Mouse (Mus musculus) kidney, embryonic 15.5 days (tissue): ENCODE results near the gene H60b. TPM values are rescaled to one million over a fixed set of nuclear protein-coding genes. Genes with fewer than 3 reads are reported as not detected.
A peak's percentile ranks its signal among the peaks of the same experiment; 100 is the strongest.
"Not testable (repeated sequence)": the region's sequence is repeated elsewhere in the genome, so short reads cannot be mapped to it uniquely, and the experiment has no call there.

Experiments
- ATAC-seq: fragments of 200-750 bp; cut with Nextera tagmentation; replicated peaks from 2 replicates; pipeline ENCODE4 v1.8.0; 2017; ENCODE audit warnings: moderate TSS enrichment; ENCODE audit not compliant: low FRiP score
- H3K27ac ChIP-seq: fragments of 300-500 bp; sonication (generic); 2 replicates; pipeline ENCODE4 v1.5.1; 2015; ENCODE audit warnings: mild to moderate bottlenecking, inconsistent platforms
- H3K27me3 ChIP-seq: fragments of 300-500 bp; sonication (generic); 2 replicates; pipeline ENCODE4 v1.6.1; 2015; ENCODE audit warnings: inconsistent platforms
- H3K36me3 ChIP-seq: fragments of 300-500 bp; sonication (generic); 2 replicates; pipeline ENCODE4 v1.6.1; 2015; ENCODE audit warnings: inconsistent platforms
- H3K4me1 ChIP-seq: fragments of 300-500 bp; sonication (generic); 2 replicates; pipeline ENCODE4 v1.6.1; 2015; ENCODE audit warnings: inconsistent platforms
- H3K4me2 ChIP-seq: fragments of 300-500 bp; sonication (generic); 2 replicates; pipeline ENCODE4 v1.6.1; 2015; ENCODE audit warnings: moderate library complexity, mild to moderate bottlenecking, inconsistent platforms
- H3K4me3 ChIP-seq: fragments of 300-500 bp; sonication (generic); replicated peaks from 2 replicates; pipeline ENCODE4 v1.5.1; 2015; ENCODE audit warnings: mild to moderate bottlenecking, inconsistent platforms
- H3K9ac ChIP-seq: fragments of 300-500 bp; sonication (generic); 2 replicates; pipeline ENCODE4 v1.6.1; 2015; ENCODE audit warnings: mild to moderate bottlenecking, inconsistent platforms
- H3K9me3 ChIP-seq: fragments of 300-500 bp; sonication (generic); replicated peaks from 2 replicates; pipeline ENCODE4 v1.6.1; 2016; ENCODE audit warnings: inconsistent platforms
- WGBS: fragments of 180-500 bp; shearing (Covaris S2); methylation state at CpG from one replicate; pipeline ENCODE4 v1.1.7; 2015; ENCODE audit warnings: mixed read lengths; 5-methylcytosine and 5-hydroxymethylcytosine counted together
- polyA plus RNA-seq: library from polyadenylated mRNA; unstranded; fragments of >200 nt; fragmentation: Nextera tagmentation; extraction: Ambion mirVana; gene quantifications from 2 replicates; pipeline ENCODE4 v1.2.1, GENCODE M21; 2015

The H60b gene
- polyA plus RNA-seq, 1 experiment from 2014 or later, result 1.2 TPM

GRCm38 (mm10) chr10:22153147-22153690 is 5.2 kb upstream of the H60b start:
- 7% methylated on average over 7 of the region's 7 CpGs for WGBS
- Histone ChIP-seq H3K27me3 (peaks cover 82% of the 10 kb centered on the region), H3K4me1 (peaks cover 35% of the 10 kb centered on the region)
- not testable (repeated sequence) for H3K9ac ChIP-seq, H3K36me3 ChIP-seq, H3K4me3 ChIP-seq, ATAC-seq, H3K9me3 ChIP-seq, H3K4me2 ChIP-seq, H3K27ac ChIP-seq

- WGBS, result 0% methylated on average over 38 of the region's 38 CpGs
- H3K9me3 ChIP-seq, H3K9ac ChIP-seq, ATAC-seq, H3K36me3 ChIP-seq, H3K27ac ChIP-seq: not testable (repeated sequence)
- Histone ChIP-seq H3K4me1 (peaks cover 43% of the 10 kb centered on the region), H3K4me3 (peak overlapping the region; percentile 41), H3K27me3 (peaks cover 91% of the 10 kb centered on the region), H3K4me2 (peak overlapping the region; percentile 67)
Measured at GRCm38 (mm10) chr10:22154127-22154526, 4.3 kb upstream of the H60b start.

DNA sequence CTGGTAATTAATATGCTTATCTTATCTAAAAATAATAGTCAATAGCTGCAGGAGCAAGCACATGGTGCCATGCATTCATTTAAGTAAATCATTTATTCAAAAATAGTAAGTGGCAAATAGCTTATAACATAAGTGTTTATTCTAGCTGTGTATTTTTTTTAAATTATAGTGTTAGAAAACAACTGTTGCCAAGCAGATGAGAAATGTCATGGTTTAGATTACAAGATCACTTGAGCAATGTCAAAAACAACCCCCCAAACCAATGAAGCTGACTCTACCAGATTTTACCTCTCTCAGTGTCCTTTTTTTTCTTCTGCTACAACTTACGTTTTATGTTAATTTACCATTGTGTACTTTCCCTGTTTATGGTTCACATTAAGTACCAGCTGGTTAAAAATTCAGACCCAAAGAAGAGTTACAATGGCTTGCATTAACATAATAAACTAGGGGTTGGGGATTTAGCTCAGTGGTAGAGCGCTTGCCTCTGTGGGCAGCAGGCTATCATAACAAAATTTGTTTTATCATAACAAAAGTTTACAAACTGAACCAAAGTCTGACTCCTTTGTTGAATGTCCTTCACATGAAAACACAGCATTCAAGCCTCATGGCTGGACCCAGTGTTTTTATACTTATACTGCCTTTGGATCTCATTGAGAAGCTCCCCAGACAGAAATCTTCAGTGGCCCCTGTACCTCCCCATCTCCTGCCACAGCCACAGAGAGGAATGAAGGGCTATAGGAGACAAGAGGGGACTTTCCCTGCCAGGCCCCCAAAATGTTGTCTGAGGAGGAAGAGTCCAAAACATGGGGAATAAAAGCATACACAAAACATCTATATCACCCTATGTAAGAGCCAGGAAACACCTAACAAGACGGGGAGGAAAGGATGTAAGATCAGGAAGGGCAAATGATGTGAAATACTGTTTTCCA is 3.3 kb upstream of the H60b start:
- Histone ChIP-seq H3K9me3 (no peaks in the 10 kb centered on the region), H3K4me2 (no peak overlapping the region), H3K27me3 (peaks cover 92% of the 10 kb centered on the region), H3K9ac (no peak overlapping the region), H3K4me1 (peaks cover 40% of the 10 kb centered on the region), H3K4me3 (no peak overlapping the region), H3K36me3 (no peaks in the 10 kb centered on the region), H3K27ac (no peak overlapping the region)
- WGBS, result 12% methylated on average over 3 of the region's 3 CpGs
- no peak for ATAC-seq

DNA sequence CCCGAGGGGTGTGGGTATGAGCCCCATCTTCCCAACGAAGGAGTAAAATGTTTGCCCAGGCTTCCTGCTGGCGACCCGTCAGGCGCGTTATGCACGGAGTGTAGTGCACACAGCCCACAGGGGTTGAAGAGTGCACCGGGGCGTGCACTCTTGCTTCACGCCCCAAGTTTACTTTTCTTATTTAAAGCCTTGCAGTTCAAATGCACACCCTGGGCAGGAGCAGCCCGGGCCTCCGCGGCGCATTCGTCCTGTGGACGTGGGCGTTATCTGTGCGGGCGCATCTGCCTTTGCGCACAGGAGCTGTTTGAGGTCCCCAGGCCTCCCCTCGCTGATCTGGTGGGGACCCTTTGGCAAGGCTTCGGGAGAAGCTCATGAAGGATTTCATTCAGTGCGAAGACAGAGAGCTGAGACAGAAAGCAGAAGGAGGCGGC is 760 bp downstream of the H60b start:
- peak overlapping the region; percentile 48 for H3K4me3 ChIP-seq
- H3K36me3 ChIP-seq, result no peaks in the 10 kb centered on the region
- no peak overlapping the region for H3K27ac ChIP-seq
- ATAC-seq, result peak; percentile 42; the same call in 1 of the 2 replicates
- H3K4me1 ChIP-seq, result peaks cover 22% of the 10 kb centered on the region
- H3K9ac ChIP-seq, result no peak overlapping the region
- H3K27me3 ChIP-seq, result peaks cover 80% of the 10 kb centered on the region
- H3K4me2 ChIP-seq, result peak overlapping the region; percentile 75
- no peaks in the 10 kb centered on the region for H3K9me3 ChIP-seq
- WGBS, result under 1% methylated on average over 24 of the region's 24 CpGs

- Histone ChIP-seq H3K4me1 (peaks cover 20% of the 10 kb centered on the region), H3K36me3 (no peaks in the 10 kb centered on the region), H3K4me3 (peak overlapping the region; percentile 48; the same call in 1 of the 2 replicates), H3K9me3 (no peaks in the 10 kb centered on the region), H3K27ac (no peak overlapping the region), H3K27me3 (peaks cover 75% of the 10 kb centered on the region), H3K4me2 (peak overlapping the region; percentile 75), H3K9ac (no peak overlapping the region)
- ATAC-seq, result no peak
- WGBS, result 2% methylated on average over 23 of the region's 23 CpGs
Measured at GRCm38 (mm10) chr10:22159581-22160140, 1.3 kb downstream of the H60b start.

GRCm38 (mm10) chr10:22163279-22163678 is 4.9 kb downstream of the H60b start:
- not testable (repeated sequence) for ATAC-seq, H3K9ac ChIP-seq, H3K36me3 ChIP-seq, H3K27ac ChIP-seq, H3K9me3 ChIP-seq
- peaks cover 41% of the 10 kb centered on the region for H3K27me3 ChIP-seq
- peak overlapping the region; percentile 50 for H3K4me2 ChIP-seq
- 5% methylated on average over 9 of the region's 9 CpGs for WGBS
- H3K4me1 ChIP-seq, result peaks cover 13% of the 10 kb centered on the region
- H3K4me3 ChIP-seq, result peak overlapping the region; percentile 16; the same call in 1 of the 2 replicates

DNA sequence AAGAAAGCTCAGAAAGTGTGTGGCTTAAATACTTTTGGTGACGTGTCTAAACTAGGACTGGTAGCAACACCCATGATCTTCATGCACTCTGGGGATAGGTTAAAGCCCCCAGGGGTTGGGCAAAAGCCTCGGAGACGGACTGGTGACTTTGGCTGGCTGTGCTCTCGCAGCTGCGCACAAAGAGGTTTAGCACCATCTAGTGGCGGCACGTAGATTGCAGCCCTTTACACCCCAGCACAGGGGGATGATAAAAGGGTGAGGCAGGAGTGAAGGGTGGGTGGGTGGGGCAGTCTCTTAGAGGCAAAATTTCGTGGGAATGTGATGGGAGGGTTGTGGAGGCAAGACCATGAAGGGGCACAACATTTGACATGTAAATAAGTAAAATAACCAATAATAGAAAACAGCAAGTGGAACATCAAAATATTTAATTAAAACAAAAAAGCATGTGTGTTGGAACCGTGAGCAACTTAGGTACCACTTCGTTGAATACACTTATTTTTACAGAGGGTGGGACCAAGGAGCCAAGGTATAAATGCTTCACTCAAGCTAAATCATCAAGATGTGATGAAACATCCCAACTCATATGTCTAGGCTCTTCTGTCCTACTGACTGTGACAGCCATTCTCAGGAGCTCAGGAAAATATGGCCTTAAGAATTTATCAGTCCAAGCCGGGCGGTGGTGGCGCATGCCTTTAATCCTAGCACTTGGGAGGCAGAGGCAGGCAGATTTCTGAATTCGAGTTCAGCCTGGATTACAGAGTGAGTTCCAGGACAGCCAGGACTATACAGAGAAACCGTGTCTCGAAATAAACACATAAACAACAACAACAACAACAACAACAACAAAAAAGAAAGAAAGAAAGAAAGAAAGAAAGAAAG is 5.6 kb downstream of the H60b start:
- Histone ChIP-seq H3K27me3 (peaks cover 34% of the 10 kb centered on the region), H3K4me3 (peak overlapping the region; percentile 16; the same call in 1 of the 2 replicates), H3K4me2 (peak overlapping the region; percentile 50)
- H3K9me3 ChIP-seq, H3K36me3 ChIP-seq, H3K4me1 ChIP-seq, H3K27ac ChIP-seq, ATAC-seq, H3K9ac ChIP-seq: not testable (repeated sequence)
- WGBS, result 38% methylated on average over 15 of the region's 16 CpGs

GRCm38 (mm10) chr10:22165328-22166003 is 7.1 kb downstream of the H60b start:
- H3K4me2 ChIP-seq, H3K4me1 ChIP-seq, H3K9ac ChIP-seq, H3K9me3 ChIP-seq, ATAC-seq, H3K4me3 ChIP-seq, H3K36me3 ChIP-seq, H3K27ac ChIP-seq: not testable (repeated sequence)
- H3K27me3 ChIP-seq, result peaks cover 23% of the 10 kb centered on the region
- WGBS, result 41% methylated on average over 5 of the region's 5 CpGs

GRCm38 (mm10) chr10:22166025-22166424 is 7.6 kb downstream of the H60b start:
- not testable (repeated sequence) for ATAC-seq, H3K27ac ChIP-seq, H3K36me3 ChIP-seq, H3K9ac ChIP-seq, H3K4me2 ChIP-seq, H3K9me3 ChIP-seq, H3K4me3 ChIP-seq, H3K4me1 ChIP-seq
- H3K27me3 ChIP-seq, result peaks cover 17% of the 10 kb centered on the region
- 66% methylated on average over 2 of the region's 2 CpGs for WGBS

DNA sequence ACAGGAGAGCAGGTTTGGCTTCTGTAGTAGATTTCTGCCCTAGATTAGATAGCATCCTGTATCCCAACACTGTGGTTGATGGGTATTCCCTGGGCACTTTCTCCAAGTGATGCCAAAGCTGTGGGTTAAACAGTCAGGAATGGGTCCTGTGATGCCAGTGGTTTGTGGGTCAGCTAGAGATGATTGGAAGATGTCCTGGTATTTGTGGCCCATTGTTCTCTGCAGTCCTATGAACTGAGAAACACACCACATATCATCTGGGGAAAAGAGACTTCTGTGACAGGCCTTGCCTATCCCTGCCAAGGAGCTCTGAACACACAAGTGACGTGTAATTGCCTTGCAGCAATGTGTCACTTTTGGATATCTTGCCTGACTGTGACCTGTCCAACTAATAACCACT is 8.7 kb downstream of the H60b start:
- H3K4me1 ChIP-seq, H3K4me3 ChIP-seq, H3K36me3 ChIP-seq, H3K9me3 ChIP-seq, H3K27me3 ChIP-seq, H3K27ac ChIP-seq, ATAC-seq, H3K4me2 ChIP-seq, H3K9ac ChIP-seq: not testable (repeated sequence)
- WGBS, result 82% methylated on average over 1 of the region's 1 CpGs

DNA sequence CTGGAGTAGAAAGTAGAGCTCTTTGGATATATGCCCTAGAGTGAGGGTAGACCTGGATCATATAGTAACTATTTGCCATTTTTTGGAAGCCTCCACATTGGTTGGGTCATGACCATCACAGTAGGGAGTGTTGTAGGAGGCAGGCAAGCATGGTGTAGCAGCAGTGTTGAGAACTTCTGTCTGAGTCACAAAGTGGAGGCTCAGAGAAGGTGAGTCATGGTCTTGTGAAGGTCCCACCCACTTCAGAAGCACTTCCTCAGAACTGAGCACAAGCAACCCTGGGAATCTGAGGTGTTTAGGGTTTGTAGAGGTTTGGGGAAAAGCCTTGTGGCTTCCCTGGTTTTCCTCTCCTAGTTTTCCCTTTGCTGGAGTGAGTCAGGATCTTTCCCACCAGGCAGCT is 10.7 kb downstream of the H60b start:
- H3K4me1 ChIP-seq, H3K9ac ChIP-seq, H3K9me3 ChIP-seq, H3K4me3 ChIP-seq, ATAC-seq, H3K36me3 ChIP-seq, H3K27me3 ChIP-seq, H3K27ac ChIP-seq, H3K4me2 ChIP-seq: not testable (repeated sequence)
